Mouse (Mus musculus) heart, adult 2 months (tissue): ENCODE results near the gene Nipsnap2.

Experiments
- CTCF ChIP-seq: fragments of 200-600 bp; IDR thresholded peaks from 2 replicates; pipeline ENCODE4 v1.8.1; 2022; ENCODE audit warnings: antibody characterized with exemption, mild to moderate bottlenecking, moderate library complexity
- EP300 ChIP-seq: fragments of 200-500 bp; IDR thresholded peaks from 2 replicates; pipeline ENCODE4 v1.6.1; 2011; ENCODE audit warnings: low read depth, low read length, control low read depth; ENCODE audit not compliant: insufficient read depth
- POLR2A ChIP-seq: fragments of 200-500 bp; IDR thresholded peaks from 2 replicates; pipeline ENCODE4 v1.6.1; 2011; ENCODE audit warnings: mild to moderate bottlenecking, low read depth, low read length, control low read depth; ENCODE audit not compliant: insufficient read depth

- TF ChIP-seq POLR2A (no peak), CTCF (no peak), EP300 (no peak)
Measured at GRCm38 (mm10) chr5:129780131-129780530, 55.3 kb downstream of the Nipsnap2 start.
